Mouse (Mus musculus) MEL (cell line): ENCODE measurements around the gene Zfp472. TPM values are rescaled to one million over a fixed set of nuclear protein-coding genes. Genes with fewer than 3 reads are reported as not detected.
A peak's percentile ranks its signal among the peaks of the same experiment; 100 is the strongest.
"Not testable (repeated sequence)": the region's sequence is repeated elsewhere in the genome, so short reads cannot be mapped to it uniquely, and the experiment has no call there.

Experiments
- DNase-seq: peaks from one replicate; pipeline ENCODE4 v3.0.0; 2011; ENCODE audit warnings: low read depth, low spot score
- H3K27ac ChIP-seq: 2 replicates; pipeline ENCODE4 v1.5.1; 2012; ENCODE audit warnings: low read depth, mild to moderate bottlenecking, control low read depth, low read length, moderate library complexity; ENCODE audit not compliant: control insufficient read depth
- H3K27me3 ChIP-seq, 2 experiments: fragments of 150-350 bp in 1 of 2; sonication (generic) in 1 of 2; 2 replicates each; pipeline ENCODE4 v1.6.1; 2012; ENCODE audit warnings: low read length in 2 of 2, mild to moderate bottlenecking in 2 of 2, improper control_type of control experiment in 1 of 2, moderate library complexity in 1 of 2; ENCODE audit not compliant: insufficient read depth in 2 of 2, control insufficient read depth in 1 of 2
- H3K36me3 ChIP-seq, 2 experiments: 2 replicates each; pipeline ENCODE4 v1.6.1; 2012 to 2014; ENCODE audit warnings: low read length in 2 of 2, improper control_type of control experiment in 1 of 2, inconsistent platforms in 1 of 2, mild to moderate bottlenecking in 1 of 2; ENCODE audit not compliant: insufficient read depth in 2 of 2, control insufficient read depth in 1 of 2
- H3K4me1 ChIP-seq, 2 experiments: fragments of 150-350 bp in 1 of 2; sonication (generic) in 1 of 2; 2 replicates each; pipeline ENCODE4 v1.6.1; 2012; ENCODE audit warnings: low read length in 2 of 2, improper control_type of control experiment in 1 of 2, mild to moderate bottlenecking in 1 of 2; ENCODE audit not compliant: insufficient read depth in 2 of 2, control insufficient read depth in 1 of 2
- H3K4me3 ChIP-seq, 2 experiments: fragments of 150-350 bp in 1 of 2; sonication (generic) in 1 of 2; 2 replicates each; pipeline ENCODE4 v1.5.1; 2012; ENCODE audit warnings: low read depth in 2 of 2, low read length in 2 of 2, mild to moderate bottlenecking in 2 of 2, moderate library complexity in 2 of 2, control low read depth in 1 of 2, improper control_type of control experiment in 1 of 2; ENCODE audit not compliant: control insufficient read depth in 1 of 2, insufficient read depth in 1 of 2
- H3K79me2 ChIP-seq: 2 replicates; pipeline ENCODE4 v1.6.1; 2012; ENCODE audit warnings: mild to moderate bottlenecking, low read length, moderate library complexity; ENCODE audit not compliant: control insufficient read depth, poor library complexity, insufficient read depth
- H3K9ac ChIP-seq: 2 replicates; pipeline ENCODE4 v1.6.1; 2012; ENCODE audit warnings: low read depth, mild to moderate bottlenecking, control low read depth, low read length, moderate library complexity; ENCODE audit not compliant: control insufficient read depth, poor library complexity, severe bottlenecking
- H3K9me3 ChIP-seq: fragments of 150-350 bp; sonication (generic); replicated peaks from 2 replicates; pipeline ENCODE4 v1.6.1; 2012; ENCODE audit warnings: mild to moderate bottlenecking, low read length, improper control_type of control experiment, moderate library complexity; ENCODE audit not compliant: insufficient read depth
- CHD1 ChIP-seq: IDR thresholded peaks from 2 replicates; pipeline ENCODE4 v1.6.1; 2012; ENCODE audit warnings: low read depth, mild to moderate bottlenecking, inconsistent platforms, low read length, improper control_type of control experiment
- CHD2 ChIP-seq: IDR thresholded peaks from 2 replicates; pipeline ENCODE4 v1.6.1; 2011; ENCODE audit warnings: low read length, improper control_type of control experiment
- CTCF ChIP-seq, 3 experiments: IDR thresholded peaks in 2 of 3; conservative IDR thresholded peaks in 1 of 3; 2 replicates each; pipeline ENCODE4 v1.5.1; 2011 to 2012; ENCODE audit warnings: low read length in 3 of 3, low read depth in 2 of 3, mild to moderate bottlenecking in 2 of 3, improper control_type of control experiment in 1 of 3, inconsistent platforms in 1 of 3, mixed read lengths in 1 of 3, moderate library complexity in 1 of 3; ENCODE audit not compliant: control insufficient read depth in 1 of 3, insufficient read depth in 1 of 3, poor library complexity in 1 of 3, severe bottlenecking in 1 of 3
- E2F4 ChIP-seq: IDR thresholded peaks from 2 replicates; pipeline ENCODE4 v1.6.1; 2011; ENCODE audit warnings: low read depth, low read length, improper control_type of control experiment, borderline replicate concordance
- EP300 ChIP-seq, 2 experiments: IDR thresholded peaks; 2 replicates each; pipeline ENCODE4 v1.6.1; 2011; ENCODE audit warnings: improper control_type of control experiment in 2 of 2, low read length in 2 of 2, low read depth in 1 of 2, mild to moderate bottlenecking in 1 of 2
- MAX ChIP-seq: IDR thresholded peaks from 2 replicates; pipeline ENCODE4 v1.6.1; 2011; ENCODE audit warnings: low read length, improper control_type of control experiment
- MAZ ChIP-seq: IDR thresholded peaks from 2 replicates; pipeline ENCODE4 v1.6.1; 2012; ENCODE audit warnings: low read depth, mild to moderate bottlenecking, inconsistent platforms, low read length, improper control_type of control experiment
- MEF2A ChIP-seq: IDR thresholded peaks from 2 replicates; pipeline ENCODE4 v1.6.1; 2014; ENCODE audit warnings: low read depth, mild to moderate bottlenecking, inconsistent platforms, low read length, improper control_type of control experiment; ENCODE audit not compliant: poor library complexity, insufficient replicate concordance, severe bottlenecking; ENCODE audit errors: extremely low read depth
- MXI1 ChIP-seq: IDR thresholded peaks from 2 replicates; pipeline ENCODE4 v1.6.1; 2011; ENCODE audit warnings: mild to moderate bottlenecking, low read depth, low read length, improper control_type of control experiment
- NELFE ChIP-seq: IDR thresholded peaks from 2 replicates; pipeline ENCODE4 v1.6.1; 2011; ENCODE audit warnings: low read depth, low read length, improper control_type of control experiment
- POLR2A ChIP-seq, 2 experiments: IDR thresholded peaks; 2 replicates each; pipeline ENCODE4 v1.6.1; 2011 to 2012; ENCODE audit warnings: low read length in 2 of 2, mild to moderate bottlenecking in 2 of 2, control low read depth in 1 of 2, improper control_type of control experiment in 1 of 2, low read depth in 1 of 2, moderate library complexity in 1 of 2; ENCODE audit not compliant: control insufficient read depth in 1 of 2, insufficient read depth in 1 of 2, poor library complexity in 1 of 2
- POLR2AphosphoS5 ChIP-seq: IDR thresholded peaks from 2 replicates; pipeline ENCODE4 v1.6.1; 2012; ENCODE audit warnings: low read depth, borderline replicate concordance, mild to moderate bottlenecking, inconsistent platforms, low read length, moderate library complexity, mixed read lengths
- RAD21 ChIP-seq: IDR thresholded peaks from 2 replicates; pipeline ENCODE4 v1.6.1; 2011; ENCODE audit warnings: mild to moderate bottlenecking, low read depth, low read length, improper control_type of control experiment
- SMC3 ChIP-seq: IDR thresholded peaks from 2 replicates; pipeline ENCODE4 v1.6.1; 2011; ENCODE audit warnings: low read depth, low read length, improper control_type of control experiment
- TAL1 ChIP-seq: IDR thresholded peaks from 2 replicates; pipeline ENCODE4 v1.6.1; 2012; ENCODE audit warnings: mild to moderate bottlenecking, inconsistent platforms, low read length, moderate library complexity, mixed read lengths
- TCF12 ChIP-seq: IDR thresholded peaks from 2 replicates; pipeline ENCODE4 v1.6.1; 2014; ENCODE audit warnings: low read depth, mild to moderate bottlenecking, inconsistent platforms, low read length, improper control_type of control experiment, moderate library complexity
- UBTF ChIP-seq: IDR thresholded peaks from 2 replicates; pipeline ENCODE4 v1.6.1; 2012; ENCODE audit warnings: low read depth, mild to moderate bottlenecking, inconsistent platforms, low read length, improper control_type of control experiment, moderate library complexity, borderline replicate concordance; ENCODE audit not compliant: insufficient read depth
- USF2 ChIP-seq, 2 experiments: IDR thresholded peaks; 2 replicates each; pipeline ENCODE4 v1.6.1; 2011 to 2012; ENCODE audit warnings: improper control_type of control experiment in 2 of 2, low read length in 2 of 2, borderline replicate concordance in 1 of 2, inconsistent platforms in 1 of 2, low read depth in 1 of 2, mild to moderate bottlenecking in 1 of 2; ENCODE audit not compliant: insufficient read depth in 1 of 2
- ZC3H11A ChIP-seq: IDR thresholded peaks from 2 replicates; pipeline ENCODE4 v1.6.1; 2012; ENCODE audit warnings: low read depth, mild to moderate bottlenecking, inconsistent platforms, low read length, improper control_type of control experiment
- ZKSCAN1 ChIP-seq: IDR thresholded peaks from 2 replicates; pipeline ENCODE4 v1.6.1; 2012; ENCODE audit warnings: low read depth, mild to moderate bottlenecking, inconsistent platforms, low read length, improper control_type of control experiment, moderate library complexity
- ZMIZ1 ChIP-seq: IDR thresholded peaks from 2 replicates; pipeline ENCODE4 v1.6.1; 2012; ENCODE audit warnings: low read depth, mild to moderate bottlenecking, inconsistent platforms, low read length, improper control_type of control experiment, moderate library complexity
- ZNF384 ChIP-seq: IDR thresholded peaks from 2 replicates; pipeline ENCODE4 v1.6.1; 2012; ENCODE audit warnings: low read depth, mild to moderate bottlenecking, inconsistent platforms, low read length, improper control_type of control experiment
- polyA plus RNA-seq, 2 experiments: library from polyadenylated mRNA; stranded (reverse) in 1 of 2; unstranded in 1 of 2; fragments of >175 nt in 1 of 2; fragments of >200 nt in 1 of 2; gene quantifications; 2 replicates each; pipeline versions ENCODE4 v1.2.1 to v1.2.4; 2012; ENCODE audit warnings: low replicate concordance in 2 of 2, low read depth in 1 of 2; ENCODE audit not compliant: insufficient read length in 2 of 2, insufficient read depth in 1 of 2, missing spikeins in 1 of 2
- total RNA-seq: library from RNA; depleted of rRNA; stranded (reverse); fragments of 300-350 nt; gene quantifications from 2 replicates; pipeline ENCODE4 v1.2.3, GENCODE M21; 2012

Zfp472 gene
- total and polyA plus RNA-seq, 3 experiments: 7.1 to 13.4 TPM; not detected in 1

- TF ChIP-seq UBTF (no peak), MEF2A (no peak)
- TF ChIP-seq, all 39 proteins: peak for 10
Measured at GRCm38 (mm10) chr17:32992699-32993474, 27.3 kb downstream of the Zfp472 start, which contains the start of gene Zfp952 (continued).

- Histone ChIP-seq H3K9ac (no peak overlapping the region), H3K36me3 (peaks cover 4% of the 10 kb centered on the region in 2 experiments)
- TF ChIP-seq MAZ: no peak
- TF ChIP-seq TCF12: no peak
- no peak for TF ChIP-seq ZMIZ1
- no peak for TF ChIP-seq USF2 (IDR thresholded peaks at IDR 0.05; ENCODE audit: borderline replicate concordance in 1 of 2, insufficient read depth in 1 of 2, low read depth in 1 of 2, low read length in 2 of 2)
- no peak for TF ChIP-seq TAL1
- TF ChIP-seq SMC3: no peak
- TF ChIP-seq ZC3H11A: no peak
- TF ChIP-seq E2F4: no peak
- no peak for TF ChIP-seq NELFE
- no peak for TF ChIP-seq ZNF384
- no peak for TF ChIP-seq MAX
- no peak for TF ChIP-seq MXI1
- TF ChIP-seq POLR2A (IDR thresholded peaks at IDR 0.05; ENCODE audit: control insufficient read depth in 1 of 2, insufficient read depth in 1 of 2, low read depth in 1 of 2, low read length in 2 of 2, poor library complexity in 1 of 2): no peak
- no peak for TF ChIP-seq POLR2AphosphoS5
Measured at GRCm38 (mm10) chr17:32998492-32998891, 32.9 kb downstream of the Zfp472 start.

GRCm38 (mm10) chr17:33008337-33008736 lies 42.7 kb downstream of the Zfp472 start:
- H3K27ac ChIP-seq: no peak overlapping the region
- peaks cover 0 to 5% of the 10 kb centered on the region in 2 experiments; a peak in 1 of 4 replicates for H3K36me3 ChIP-seq
- H3K9ac ChIP-seq: no peak overlapping the region
- peak; percentile 34 for DNase-seq
- no peaks in the 10 kb centered on the region for H3K79me2 ChIP-seq
- no peaks in the 10 kb centered on the region for H3K4me1 ChIP-seq
- no peaks in the 10 kb centered on the region for H3K9me3 ChIP-seq
- TF ChIP-seq POLR2AphosphoS5 (no peak), CHD2 (no peak), E2F4 (no peak), CTCF (IDR thresholded peaks at IDR 0.05 in 2 of 3, conservative IDR thresholded peaks at IDR 0.05 in 1 of 3; ENCODE audit: control insufficient read depth in 1 of 3, insufficient read depth in 1 of 3, low read depth in 2 of 3, low read length in 3 of 3, poor library complexity in 1 of 3, severe bottlenecking in 1 of 3) (peak; percentile 18 to 53 (median 45); a peak in 5 of 6 replicates), RAD21 (peak; percentile 58), EP300 (IDR thresholded peaks at IDR 0.05; ENCODE audit: low read depth in 1 of 2, low read length in 2 of 2) (no peak), POLR2A (IDR thresholded peaks at IDR 0.05; ENCODE audit: control insufficient read depth in 1 of 2, insufficient read depth in 1 of 2, low read depth in 1 of 2, low read length in 2 of 2, poor library complexity in 1 of 2) (no peak), SMC3 (peak; percentile 47), ZKSCAN1 (no peak), CHD1 (no peak)
- no peaks in the 10 kb centered on the region for H3K27me3 ChIP-seq
- H3K4me3 ChIP-seq: no peak overlapping the region

More at GRCm38 (mm10) chr17:32998492-32998891, 32.9 kb downstream of the Zfp472 start:
- no peak overlapping the region for H3K27ac ChIP-seq
- no peaks in the 10 kb centered on the region for H3K9me3 ChIP-seq
- no peak for DNase-seq
- no peak overlapping the region for H3K4me3 ChIP-seq
- no peaks in the 10 kb centered on the region for H3K27me3 ChIP-seq
- 0 out of 2 replicates have a peak, but pooled peaks cover 2% of the 10 kb centered on the region for H3K79me2 ChIP-seq
- H3K4me1 ChIP-seq: 0 out of 4 replicates have a peak, but pooled peaks cover 0 to 2% of the 10 kb centered on the region in 2 experiments

- H3K4me1 ChIP-seq, DNase-seq, H3K79me2 ChIP-seq, H3K9ac ChIP-seq, H3K4me3 ChIP-seq, H3K27ac ChIP-seq, H3K27me3 ChIP-seq, H3K36me3 ChIP-seq, H3K9me3 ChIP-seq: not testable (repeated sequence)
Measured at GRCm38 (mm10) chr17:33020434-33020833, 54.8 kb downstream of the Zfp472 start.
